Mouse (Mus musculus) heart, embryonic 15.5 days (tissue): ENCODE measurements around the gene C9. TPM values are rescaled to one million over a fixed set of nuclear protein-coding genes. Genes with fewer than 3 reads are reported as not detected.

Experiments
- ATAC-seq: fragments of 200-750 bp; cut with Nextera tagmentation; replicated peaks from 2 replicates; pipeline ENCODE4 v1.8.0; 2017; ENCODE audit warnings: low read depth, moderate TSS enrichment; ENCODE audit not compliant: insufficient number of reproducible peaks, insufficient read depth, low FRiP score
- H3K27ac ChIP-seq: fragments of 300-500 bp; sonication (generic); 2 replicates; pipeline ENCODE4 v1.5.1; 2015; ENCODE audit warnings: mild to moderate bottlenecking, inconsistent platforms
- H3K27me3 ChIP-seq: fragments of 300-500 bp; sonication (generic); 2 replicates; pipeline ENCODE4 v1.6.1; 2015; ENCODE audit warnings: inconsistent platforms
- H3K36me3 ChIP-seq: fragments of 300-500 bp; sonication (generic); 2 replicates; pipeline ENCODE4 v1.6.1; 2015; ENCODE audit warnings: mild to moderate bottlenecking, inconsistent platforms
- H3K4me1 ChIP-seq: fragments of 300-500 bp; sonication (generic); replicated peaks from 2 replicates; pipeline ENCODE4 v1.6.1; 2015; ENCODE audit warnings: inconsistent platforms
- H3K4me2 ChIP-seq: fragments of 300-500 bp; sonication (generic); 2 replicates; pipeline ENCODE4 v1.6.1; 2015; ENCODE audit warnings: inconsistent platforms, mild to moderate bottlenecking, moderate library complexity
- H3K4me3 ChIP-seq: fragments of 300-500 bp; sonication (generic); 2 replicates; pipeline ENCODE4 v1.5.1; 2015; ENCODE audit warnings: mild to moderate bottlenecking, inconsistent platforms
- H3K9ac ChIP-seq: fragments of 300-500 bp; sonication (generic); 2 replicates; pipeline ENCODE4 v1.6.1; 2015; ENCODE audit warnings: mild to moderate bottlenecking, inconsistent platforms
- H3K9me3 ChIP-seq: fragments of 300-500 bp; sonication (generic); replicated peaks from 2 replicates; pipeline ENCODE4 v1.6.1; 2016; ENCODE audit warnings: inconsistent platforms
- WGBS: fragments of 180-500 bp; shearing (Covaris S2); methylation state at CpG from one replicate; pipeline ENCODE4 v1.1.7; 2015; ENCODE audit warnings: mixed read lengths; 5-methylcytosine and 5-hydroxymethylcytosine counted together
- polyA plus RNA-seq: library from polyadenylated mRNA; unstranded; fragments of >200 nt; fragmentation: Nextera tagmentation; extraction: Ambion mirVana; gene quantifications from 2 replicates; pipeline ENCODE4 v1.2.1, GENCODE M21; 2015

C9 gene
- not detected in 2 replicates for polyA plus RNA-seq

GRCm38 (mm10) chr15:6445135-6445534, at the start of gene C9:
C9 (plus strand) TSS chr15:6445327.
- no peak within 1 kb of the TSS for H3K9ac ChIP-seq
- no peak for ATAC-seq
- H3K4me3 ChIP-seq: no peak within 1 kb of the TSS
- no peaks in the 10 kb centered on the region for H3K9me3 ChIP-seq
- no peaks in the 10 kb centered on the region for H3K36me3 ChIP-seq
- no peak within 1 kb of the TSS for H3K27ac ChIP-seq
- H3K27me3 ChIP-seq: no peaks in the 10 kb centered on the region
- no peak within 1 kb of the TSS for H3K4me2 ChIP-seq
- 0 out of 2 replicates have a peak, but pooled peaks cover 5% of the 10 kb centered on the region for H3K4me1 ChIP-seq
- WGBS: 67% methylated on average over 2 of the region's 2 CpGs

GRCm38 (mm10) chr15:6398211-6398610, 46.9 kb upstream of the C9 start:
- Histone ChIP-seq H3K36me3 (no peaks in the 10 kb centered on the region), H3K4me2 (no peak overlapping the region), H3K27ac (no peak overlapping the region), H3K9ac (no peak overlapping the region), H3K9me3 (no peaks in the 10 kb centered on the region), H3K4me1 (no peaks in the 10 kb centered on the region), H3K4me3 (no peak overlapping the region), H3K27me3 (no peaks in the 10 kb centered on the region)
- 87% methylated on average over 4 of the region's 4 CpGs for WGBS
- ATAC-seq: no peak

DNA sequence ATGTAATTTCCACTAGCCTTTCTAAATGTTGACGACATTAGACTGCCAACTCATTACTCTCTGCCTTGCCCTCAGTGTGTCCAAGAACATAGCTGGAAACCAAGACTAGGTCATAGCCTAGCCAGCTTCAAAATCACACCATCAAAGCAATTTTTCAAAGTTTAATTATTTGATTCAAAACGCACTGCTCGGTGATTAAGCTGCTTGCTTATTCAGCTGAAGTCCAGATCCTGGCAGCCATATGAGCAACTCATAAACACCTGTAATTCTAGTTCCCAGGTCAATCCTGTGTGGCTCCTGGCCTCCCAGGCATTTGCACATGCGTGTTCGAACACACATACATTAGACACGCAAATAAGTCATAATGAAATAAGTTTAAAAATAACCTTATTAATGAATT, 46.2 kb upstream of the C9 start:
- no peak overlapping the region for H3K9ac ChIP-seq
- no peak overlapping the region for H3K27ac ChIP-seq
- H3K4me1 ChIP-seq: no peaks in the 10 kb centered on the region
- H3K4me2 ChIP-seq: no peak overlapping the region
- H3K9me3 ChIP-seq: no peaks in the 10 kb centered on the region
- ATAC-seq: no peak
- H3K36me3 ChIP-seq: no peaks in the 10 kb centered on the region
- 90% methylated on average over 6 of the region's 6 CpGs for WGBS
- no peaks in the 10 kb centered on the region for H3K27me3 ChIP-seq
- no peak overlapping the region for H3K4me3 ChIP-seq

- H3K4me1 ChIP-seq: no peaks in the 10 kb centered on the region
- H3K27me3 ChIP-seq: no peaks in the 10 kb centered on the region
- H3K9ac ChIP-seq: no peak overlapping the region
- H3K36me3 ChIP-seq: no peaks in the 10 kb centered on the region
- no peak overlapping the region for H3K27ac ChIP-seq
- H3K4me3 ChIP-seq: no peak overlapping the region
- H3K4me2 ChIP-seq: no peak overlapping the region
- WGBS: 64% methylated on average over 8 of the region's 8 CpGs
- no peaks in the 10 kb centered on the region for H3K9me3 ChIP-seq
- ATAC-seq: no peak
These were observed 45.0 kb upstream of the C9 start for GRCm38 (mm10) chr15:6400115-6400514.

DNA sequence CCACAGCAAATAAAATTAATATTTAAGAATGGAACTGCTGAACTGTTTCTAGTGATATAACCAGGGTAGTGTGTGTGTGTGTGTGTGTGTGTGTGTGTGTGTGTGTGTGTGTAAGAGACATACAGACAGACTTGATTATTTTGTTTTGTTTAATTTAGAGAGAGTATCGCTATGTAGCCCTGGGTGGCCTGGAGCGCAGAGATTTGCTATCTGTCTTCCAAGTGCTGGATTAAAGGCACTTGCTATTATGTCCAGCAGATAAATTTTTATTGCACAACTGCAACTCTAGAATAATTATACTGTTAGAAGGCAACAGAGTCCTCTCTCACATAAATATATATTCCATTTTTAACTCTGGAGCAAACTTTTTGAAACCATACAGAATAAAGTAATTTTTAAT, 42.7 kb upstream of the C9 start:
- Histone ChIP-seq H3K4me2 (no peak overlapping the region), H3K9me3 (no peaks in the 10 kb centered on the region), H3K27me3 (no peaks in the 10 kb centered on the region), H3K4me3 (no peak overlapping the region), H3K27ac (no peak overlapping the region), H3K36me3 (no peaks in the 10 kb centered on the region), H3K4me1 (no peaks in the 10 kb centered on the region), H3K9ac (no peak overlapping the region)
- no peak for ATAC-seq
- WGBS: 64% methylated on average over 2 of the region's 2 CpGs

DNA sequence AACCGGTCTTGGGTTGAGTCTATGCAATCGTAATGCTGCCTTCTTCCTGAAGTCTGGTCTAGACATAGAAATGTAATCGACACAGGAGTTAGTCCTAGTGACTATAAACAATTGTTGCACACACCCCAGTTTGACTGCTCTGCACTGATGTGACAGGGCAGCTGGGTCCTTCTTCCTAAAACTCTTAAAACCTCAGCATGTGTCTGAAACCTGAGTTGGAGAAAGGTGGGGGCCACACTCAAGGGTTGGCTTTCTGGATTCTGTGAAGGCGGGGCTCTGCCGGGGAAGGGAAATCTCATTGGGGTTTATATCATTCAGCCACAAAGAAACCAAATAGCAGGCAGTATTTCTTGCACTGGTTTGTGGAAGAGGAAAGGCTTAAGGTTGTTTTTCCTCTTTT, 41.0 kb upstream of the C9 start:
- no peak overlapping the region for H3K4me3 ChIP-seq
- no peak for ATAC-seq
- no peaks in the 10 kb centered on the region for H3K9me3 ChIP-seq
- no peaks in the 10 kb centered on the region for H3K36me3 ChIP-seq
- H3K4me2 ChIP-seq: no peak overlapping the region
- no peaks in the 10 kb centered on the region for H3K4me1 ChIP-seq
- 78% methylated on average over 5 of the region's 5 CpGs for WGBS
- H3K27ac ChIP-seq: no peak overlapping the region
- no peak overlapping the region for H3K9ac ChIP-seq
- no peaks in the 10 kb centered on the region for H3K27me3 ChIP-seq

GRCm38 (mm10) chr15:6406771-6407170, 38.4 kb upstream of the C9 start:
- Histone ChIP-seq H3K4me2 (no peak overlapping the region), H3K9me3 (no peaks in the 10 kb centered on the region), H3K36me3 (no peaks in the 10 kb centered on the region), H3K27me3 (no peaks in the 10 kb centered on the region), H3K4me1 (no peaks in the 10 kb centered on the region), H3K27ac (no peak overlapping the region), H3K9ac (no peak overlapping the region), H3K4me3 (no peak overlapping the region)
- 81% methylated on average over 6 of the region's 6 CpGs for WGBS
- ATAC-seq: no peak

DNA sequence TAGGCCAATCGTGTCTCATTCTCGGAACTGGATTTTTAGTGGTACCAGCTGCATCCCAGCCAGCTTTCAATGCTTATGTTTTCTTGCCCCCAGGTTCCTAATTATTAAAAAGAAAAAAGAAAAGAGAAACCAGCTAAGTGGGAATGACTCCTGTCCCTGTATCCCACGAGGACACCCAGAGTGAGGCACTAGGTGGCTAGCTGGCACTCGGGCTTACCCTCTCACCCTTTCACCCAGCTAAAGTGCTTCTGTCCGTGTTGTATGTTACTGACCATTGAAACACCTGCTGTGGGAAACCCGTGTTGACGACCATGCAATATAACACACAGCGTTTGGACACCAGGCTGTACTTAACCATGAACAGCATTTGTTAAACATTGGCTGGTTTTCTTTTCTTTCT, 36.1 kb upstream of the C9 start:
- no peak for ATAC-seq
- no peak overlapping the region for H3K9ac ChIP-seq

GRCm38 (mm10) chr15:6410161-6410560, 35.0 kb upstream of the C9 start:
- no peak for ATAC-seq
- no peaks in the 10 kb centered on the region for H3K4me1 ChIP-seq
- 79% methylated on average over 3 of the region's 3 CpGs for WGBS
- no peak overlapping the region for H3K27ac ChIP-seq
- no peak overlapping the region for H3K9ac ChIP-seq
- H3K9me3 ChIP-seq: no peaks in the 10 kb centered on the region
- H3K36me3 ChIP-seq: no peaks in the 10 kb centered on the region
- no peaks in the 10 kb centered on the region for H3K27me3 ChIP-seq
- H3K4me3 ChIP-seq: no peak overlapping the region
- H3K4me2 ChIP-seq: no peak overlapping the region

More for the DNA sequence above, 36.1 kb upstream of the C9 start:
- H3K27ac ChIP-seq: no peak overlapping the region
- no peaks in the 10 kb centered on the region for H3K27me3 ChIP-seq
- no peaks in the 10 kb centered on the region for H3K4me1 ChIP-seq
- no peak overlapping the region for H3K4me3 ChIP-seq
- no peaks in the 10 kb centered on the region for H3K9me3 ChIP-seq
- H3K36me3 ChIP-seq: no peaks in the 10 kb centered on the region
- no peak overlapping the region for H3K4me2 ChIP-seq
- 84% methylated on average over 8 of the region's 8 CpGs for WGBS

GRCm38 (mm10) chr15:6411334-6411733, 33.8 kb upstream of the C9 start:
- no peak overlapping the region for H3K9ac ChIP-seq
- H3K27ac ChIP-seq: no peak overlapping the region
- 60% methylated on average over 6 of the region's 6 CpGs for WGBS
- H3K4me2 ChIP-seq: no peak overlapping the region
- no peak overlapping the region for H3K4me3 ChIP-seq
- no peak for ATAC-seq
- no peaks in the 10 kb centered on the region for H3K36me3 ChIP-seq
- no peaks in the 10 kb centered on the region for H3K27me3 ChIP-seq
- no peaks in the 10 kb centered on the region for H3K4me1 ChIP-seq
- H3K9me3 ChIP-seq: no peaks in the 10 kb centered on the region

- ATAC-seq: no peak
- no peak overlapping the region for H3K27ac ChIP-seq
- H3K4me2 ChIP-seq: no peak overlapping the region
- no peak overlapping the region for H3K4me3 ChIP-seq
- WGBS: 80% methylated on average over 5 of the region's 5 CpGs
- H3K9me3 ChIP-seq: no peaks in the 10 kb centered on the region
- H3K4me1 ChIP-seq: no peaks in the 10 kb centered on the region
- H3K9ac ChIP-seq: no peak overlapping the region
- peaks cover 10% of the 10 kb centered on the region for H3K36me3 ChIP-seq
- no peaks in the 10 kb centered on the region for H3K27me3 ChIP-seq
These were observed 29.8 kb upstream of the C9 start for GRCm38 (mm10) chr15:6415317-6415716.

DNA sequence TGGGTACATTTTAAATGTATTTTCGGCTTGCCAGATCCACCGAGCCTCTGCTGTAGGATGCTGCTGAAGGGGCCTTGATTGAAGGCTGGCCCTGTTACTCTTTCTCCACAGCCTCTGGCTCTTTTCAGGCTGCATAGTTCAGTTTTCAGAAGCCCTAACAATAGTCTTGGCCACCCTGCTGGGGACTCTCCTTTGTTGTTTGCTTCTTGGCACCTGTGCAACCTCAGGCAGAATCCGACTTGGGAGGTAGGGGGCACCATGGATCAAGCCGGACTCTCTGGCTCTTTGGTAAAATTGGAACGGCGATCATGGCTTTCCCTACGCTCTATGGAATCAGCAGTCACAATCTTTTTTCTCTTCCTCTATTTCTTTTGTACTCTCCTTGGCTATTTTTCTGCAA, 13.3 kb upstream of the C9 start:
- WGBS: 78% methylated on average over 7 of the region's 7 CpGs
- no peak overlapping the region for H3K27ac ChIP-seq

More for the DNA sequence above, 13.3 kb upstream of the C9 start:
- H3K36me3 ChIP-seq: peaks cover 10% of the 10 kb centered on the region; the same call in 1 of the 2 replicates
- H3K4me1 ChIP-seq: no peaks in the 10 kb centered on the region
- no peaks in the 10 kb centered on the region for H3K27me3 ChIP-seq
- no peak overlapping the region for H3K9ac ChIP-seq
- no peaks in the 10 kb centered on the region for H3K9me3 ChIP-seq
- H3K4me3 ChIP-seq: no peak overlapping the region
- ATAC-seq: no peak
- H3K4me2 ChIP-seq: no peak overlapping the region
